Mouse (Mus musculus) c-Kit-positive CD71-negative TER-119-negative erythroid progenitor cells, embryonic 14.5 days (primary cell): ENCODE results near the gene Gm3371.
"Not testable (repeated sequence)": the region's sequence is repeated elsewhere in the genome, so short reads cannot be mapped to it uniquely, and the experiment has no call there.

Experiments
- DNase-seq: peaks from one replicate; pipeline ENCODE4 v3.0.0-alpha.2; 2013; ENCODE audit warnings: low read depth

The Gm3371 gene

GRCm38 (mm10) chr14:44410588-44410987 lies at the start of gene Gm3371:
Gene Gm3371 (minus strand): TSS chr14:44410688.
- DNase-seq, result not testable (repeated sequence)

GRCm38 (mm10) chr14:44433335-44433734 lies 22.8 kb upstream of the Gm3371 start, which contains the start of gene Gm8232:
Gene Gm8232 (plus strand): TSS chr14:44433635.
- not testable (repeated sequence) for DNase-seq

- DNase-seq, result not testable (repeated sequence)
Measured at GRCm38 (mm10) chr14:44384233-44384632, 26.3 kb downstream of the Gm3371 start.

GRCm38 (mm10) chr14:44365057-44365456 lies 45.4 kb downstream of the Gm3371 start, which contains the start of gene Gm8229:
Gene Gm8229 (plus strand): TSS chr14:44365357.
- DNase-seq, result not testable (repeated sequence)

- DNase-seq, result not testable (repeated sequence)
Measured at GRCm38 (mm10) chr14:44362301-44362700, 48.2 kb downstream of the Gm3371 start.

GRCm38 (mm10) chr14:44361416-44361815 lies 49.1 kb downstream of the Gm3371 start:
- DNase-seq, result not testable (repeated sequence)
